Mouse (Mus musculus): ENCODE results near the gene Pclo.
"Not testable (repeated sequence)": the region's sequence is repeated elsewhere in the genome, so short reads cannot be mapped to it uniquely, and the experiment has no call there.

Pclo gene

DNA sequence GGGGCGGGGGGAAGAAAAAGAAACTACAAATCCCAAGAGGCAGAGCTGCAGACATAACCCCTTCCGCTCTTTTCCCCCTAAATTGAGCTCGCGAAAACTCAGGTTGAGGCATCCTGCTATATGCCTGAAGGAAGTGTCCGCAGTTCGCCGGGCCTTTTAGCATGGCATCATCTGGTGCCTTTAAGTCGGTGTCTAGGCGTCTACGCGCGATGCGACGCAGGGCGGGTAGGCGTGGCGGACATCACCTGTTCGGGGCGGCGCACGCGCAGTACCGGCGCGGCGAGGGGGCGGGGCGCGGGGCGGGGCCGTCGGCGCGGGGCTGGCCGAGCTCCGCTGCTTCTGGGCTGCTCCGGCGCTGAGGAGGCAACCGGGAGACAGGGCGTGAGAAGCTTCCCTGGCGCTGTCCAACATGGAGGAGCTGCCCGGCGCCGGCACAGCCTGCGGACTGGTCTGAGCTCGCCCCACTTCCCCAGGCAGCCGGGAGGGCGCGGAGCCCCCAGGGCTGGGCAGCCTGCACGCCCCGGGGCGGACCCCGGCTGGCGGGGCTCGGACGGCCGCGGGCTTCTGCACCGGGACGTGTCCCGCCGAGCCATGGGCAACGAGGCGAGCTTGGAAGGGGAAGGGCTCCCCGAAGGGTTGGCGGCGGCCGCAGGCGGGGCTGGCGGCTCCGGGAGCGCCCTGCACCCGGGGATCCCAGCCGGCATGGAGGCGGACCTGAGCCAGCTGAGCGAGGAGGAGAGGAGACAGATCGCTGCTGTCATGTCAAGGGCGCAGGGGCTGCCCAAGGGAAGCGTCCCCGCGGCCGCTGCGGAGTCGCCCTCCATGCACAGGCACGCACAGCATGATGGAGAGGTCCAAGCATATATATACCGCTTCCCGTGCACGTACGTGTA, at the start of gene Pclo:
TSS of gene Pclo (plus strand) at position 288 of the 893 bp plus-strand sequence.
- peak; percentile 91 for DNase-seq

DNA sequence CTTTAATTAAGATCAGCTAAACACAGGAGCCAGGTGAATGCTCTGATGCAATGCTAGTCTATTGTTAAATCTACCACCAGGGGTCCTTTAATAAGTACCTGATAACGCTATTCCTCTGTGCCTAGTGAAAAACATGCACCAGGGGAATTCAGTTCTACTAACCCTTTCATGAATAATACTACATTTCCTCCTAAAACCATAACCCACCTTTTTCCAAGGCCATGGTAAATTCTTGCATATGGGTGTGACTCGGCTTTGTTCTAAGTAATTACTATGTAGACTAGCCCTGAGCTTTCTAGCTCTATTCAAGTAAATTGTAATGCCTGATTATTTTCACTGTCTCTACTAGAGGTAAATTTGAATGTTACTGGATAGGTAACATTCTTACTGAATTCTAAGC, 20.3 kb upstream of the Pclo start:
- DNase-seq: not testable (repeated sequence)

DNA sequence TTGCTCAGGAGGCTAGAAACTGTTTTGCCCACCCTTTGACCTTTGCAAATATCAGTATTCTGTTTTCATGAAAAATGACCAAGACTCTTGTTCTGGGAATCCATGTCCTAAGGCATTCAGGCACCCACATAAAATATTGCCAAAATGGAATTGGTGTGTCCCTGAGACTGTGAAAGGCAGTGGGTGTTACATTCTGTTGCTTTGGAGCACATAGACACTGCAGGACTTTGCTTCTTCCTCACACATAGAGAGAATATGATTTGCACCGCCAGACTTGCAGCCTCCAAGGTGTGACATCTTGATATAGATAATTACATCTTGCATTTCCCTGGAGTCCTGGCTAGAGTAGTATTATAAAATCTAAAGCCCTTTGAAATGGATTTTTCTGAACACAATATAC, 6.2 kb upstream of the Pclo start:
- DNase-seq: no peak

DNA sequence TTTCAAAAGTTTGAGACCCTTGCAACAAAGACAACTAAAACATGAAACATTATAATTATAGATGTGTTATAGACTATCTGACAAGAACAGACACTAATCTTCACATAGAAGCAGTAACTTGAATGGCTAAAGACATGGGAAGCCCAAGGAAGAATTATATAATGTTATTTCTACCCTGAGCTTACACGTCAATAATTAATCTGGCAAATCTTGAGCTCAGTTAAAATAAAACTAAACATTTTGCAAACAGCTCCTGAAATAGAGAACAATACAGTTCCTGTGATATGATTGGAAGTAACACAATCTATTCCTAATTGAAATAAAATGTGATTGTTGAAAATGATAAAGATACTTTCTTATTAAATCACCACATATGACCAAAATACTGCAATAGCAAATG, 5.1 kb upstream of the Pclo start:
- no peak for DNase-seq

DNA sequence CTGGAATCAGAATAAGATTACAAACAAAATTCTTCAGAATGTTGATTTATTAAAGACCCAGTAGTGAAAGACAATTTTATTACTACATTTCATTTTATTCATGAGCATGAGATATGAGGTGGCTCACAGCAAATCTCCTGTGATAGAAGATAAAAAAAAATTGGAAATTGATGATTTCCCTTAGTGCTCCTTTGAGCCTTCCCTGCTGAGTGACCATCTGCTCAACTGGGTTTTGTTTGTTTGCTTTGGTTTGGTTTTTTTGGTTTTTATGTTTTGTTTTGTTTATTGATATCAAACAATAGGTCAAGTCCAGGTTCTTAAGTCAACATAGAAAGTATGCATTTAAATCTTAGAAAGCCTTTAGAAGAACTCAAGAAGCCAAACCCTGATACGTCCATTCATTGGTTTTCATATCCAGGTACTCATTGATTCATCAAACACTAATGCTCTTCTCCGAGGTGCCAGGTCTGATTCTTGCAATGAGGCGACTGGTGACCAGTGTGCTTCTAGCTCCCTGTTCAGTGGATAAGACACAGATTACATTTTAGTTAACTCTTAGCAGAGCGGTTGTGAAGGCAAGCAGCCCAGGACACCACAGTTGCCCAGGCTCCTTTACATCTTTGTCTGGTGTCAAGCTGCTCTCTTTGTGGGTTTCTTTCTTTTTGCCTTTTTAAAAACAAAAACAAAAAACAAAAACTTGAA, 3.6 kb downstream of the Pclo start:
- no peak for DNase-seq

DNA sequence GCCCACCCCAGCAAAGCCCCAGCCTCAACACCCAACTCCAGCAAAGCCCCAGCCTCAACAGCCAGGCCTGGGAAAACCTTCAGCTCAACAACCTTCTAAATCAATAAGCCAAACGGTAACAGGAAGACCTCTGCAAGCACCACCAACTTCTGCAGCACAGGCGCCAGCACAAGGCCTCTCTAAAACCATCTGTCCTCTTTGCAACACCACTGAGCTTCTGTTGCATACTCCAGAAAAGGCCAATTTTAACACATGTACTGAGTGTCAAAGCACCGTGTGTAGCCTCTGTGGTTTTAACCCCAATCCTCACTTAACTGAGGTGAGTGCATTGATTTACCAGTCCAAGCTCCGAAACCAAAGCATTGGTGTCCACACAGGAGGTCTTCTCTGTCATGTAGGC, 7.3 kb downstream of the Pclo start:
- no peak for DNase-seq

DNA sequence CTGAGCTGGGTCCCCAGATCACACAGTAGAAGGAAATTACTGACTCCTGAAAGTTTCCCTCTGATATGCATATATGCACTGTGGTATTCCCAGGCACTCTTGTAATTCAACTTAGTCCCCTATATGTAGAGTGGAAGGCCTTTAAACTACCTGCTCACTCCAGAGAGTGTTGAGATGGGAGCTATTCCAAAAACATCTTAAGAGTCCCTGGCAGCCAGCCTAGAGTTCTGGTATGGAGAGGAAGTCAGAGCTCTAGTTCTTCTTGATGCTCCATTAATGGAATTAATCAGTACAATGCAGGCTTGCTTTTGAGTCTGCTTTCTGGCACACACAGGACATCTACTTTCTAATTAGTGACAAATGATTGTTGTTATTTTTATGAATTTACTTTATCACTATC, 11.3 kb downstream of the Pclo start:
- no peak for DNase-seq

DNA sequence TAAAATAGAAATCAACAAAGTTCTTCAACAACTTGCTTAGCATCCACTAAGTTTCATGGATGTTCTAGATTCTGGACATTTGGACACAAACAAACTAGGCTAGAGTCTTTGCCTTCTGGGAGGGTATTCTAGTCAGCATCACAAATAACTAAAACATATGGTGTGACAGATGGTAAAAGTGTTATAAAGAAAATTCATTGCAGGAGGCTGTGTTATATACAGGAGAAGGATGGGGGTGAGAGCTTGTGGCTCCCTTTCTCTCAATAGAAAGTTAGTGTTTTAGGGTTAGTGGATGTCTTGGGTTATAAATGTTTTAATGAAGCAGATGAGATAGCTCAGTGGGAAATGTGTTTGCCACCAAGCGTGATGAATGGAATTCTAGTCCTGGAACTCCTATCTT, 13.1 kb downstream of the Pclo start:
- DNase-seq: no peak

DNA sequence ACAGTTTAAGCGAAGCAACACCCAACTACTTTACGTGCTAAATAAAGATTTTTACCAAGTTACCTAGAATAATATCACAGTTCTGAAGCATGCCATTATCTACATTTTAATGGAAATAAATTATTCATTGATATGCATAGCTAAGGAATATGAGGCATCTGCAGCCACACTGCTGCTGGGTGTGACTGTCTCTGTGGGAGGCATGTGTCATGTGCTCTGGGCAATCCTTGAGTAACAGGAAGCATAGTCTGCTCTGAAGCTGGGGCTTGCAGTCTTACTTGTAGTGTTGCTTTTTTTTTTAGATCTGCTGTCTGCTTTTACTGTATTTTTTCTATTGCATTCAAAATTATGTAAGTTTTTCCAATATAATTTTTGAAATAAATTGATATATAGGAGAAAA, 17.2 kb downstream of the Pclo start:
- DNase-seq: no peak

DNA sequence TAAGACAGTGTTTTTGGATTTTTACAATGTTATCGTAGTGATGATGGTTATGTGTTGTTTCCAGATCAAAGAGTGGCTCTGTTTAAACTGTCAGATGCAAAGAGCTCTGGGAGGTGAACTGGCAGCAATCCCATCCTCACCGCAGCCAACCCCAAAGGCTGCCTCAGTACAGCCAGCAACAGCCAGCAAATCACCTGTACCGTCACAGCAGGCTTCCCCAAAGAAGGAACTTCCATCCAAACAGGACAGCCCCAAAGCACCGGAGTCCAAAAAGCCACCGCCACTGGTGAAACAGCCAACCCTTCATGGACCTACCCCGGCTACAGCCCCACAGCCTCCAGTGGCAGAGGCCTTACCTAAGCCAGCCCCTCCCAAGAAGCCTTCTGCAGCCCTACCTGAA, 24.6 kb downstream of the Pclo start:
- DNase-seq: no peak

DNA sequence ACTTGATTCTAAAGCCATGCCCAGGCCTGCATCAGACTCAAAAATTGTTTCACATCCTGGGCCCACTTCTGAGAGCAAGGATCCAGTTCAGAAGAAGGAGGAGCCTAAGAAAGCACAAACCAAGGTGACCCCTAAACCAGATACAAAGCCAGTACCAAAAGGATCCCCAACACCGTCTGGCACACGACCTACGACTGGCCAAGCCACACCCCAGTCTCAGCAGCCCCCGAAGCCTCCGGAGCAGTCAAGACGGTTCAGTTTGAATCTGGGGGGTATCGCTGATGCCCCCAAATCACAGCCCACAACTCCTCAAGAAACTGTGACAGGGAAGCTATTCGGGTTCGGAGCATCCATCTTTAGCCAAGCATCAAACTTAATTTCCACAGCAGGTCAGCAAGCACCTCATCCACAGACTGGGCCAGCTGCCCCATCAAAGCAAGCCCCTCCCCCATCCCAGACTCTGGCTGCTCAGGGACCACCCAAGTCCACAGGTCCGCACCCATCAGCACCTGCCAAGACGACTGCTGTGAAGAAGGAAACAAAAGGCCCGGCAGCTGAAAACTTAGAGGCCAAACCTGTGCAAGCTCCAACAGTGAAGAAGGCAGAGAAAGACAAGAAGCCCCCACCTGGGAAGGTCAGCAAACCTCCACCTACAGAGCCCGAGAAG, 25.4 kb downstream of the Pclo start:
- no peak for DNase-seq

DNA sequence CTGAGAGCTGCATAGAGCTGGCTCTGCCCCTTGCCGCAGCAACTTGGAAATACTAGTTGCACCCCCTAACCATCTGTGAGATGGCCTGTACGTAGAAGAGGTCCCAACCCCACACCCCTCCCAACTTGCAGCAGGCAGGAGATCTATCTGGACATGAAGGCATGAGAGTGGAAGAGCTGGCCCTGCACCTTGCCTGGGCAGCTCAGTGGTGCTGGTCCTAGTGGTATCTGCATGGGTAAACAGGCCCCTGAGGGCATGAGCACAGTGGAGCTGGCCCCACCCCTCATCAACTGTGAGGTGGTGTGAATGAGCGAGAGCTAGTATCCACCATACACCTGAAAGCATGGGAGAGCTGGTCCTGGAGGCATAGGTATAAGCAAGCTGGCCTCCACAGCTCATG, 60.9 kb downstream of the Pclo start:
- no peak for DNase-seq

DNA sequence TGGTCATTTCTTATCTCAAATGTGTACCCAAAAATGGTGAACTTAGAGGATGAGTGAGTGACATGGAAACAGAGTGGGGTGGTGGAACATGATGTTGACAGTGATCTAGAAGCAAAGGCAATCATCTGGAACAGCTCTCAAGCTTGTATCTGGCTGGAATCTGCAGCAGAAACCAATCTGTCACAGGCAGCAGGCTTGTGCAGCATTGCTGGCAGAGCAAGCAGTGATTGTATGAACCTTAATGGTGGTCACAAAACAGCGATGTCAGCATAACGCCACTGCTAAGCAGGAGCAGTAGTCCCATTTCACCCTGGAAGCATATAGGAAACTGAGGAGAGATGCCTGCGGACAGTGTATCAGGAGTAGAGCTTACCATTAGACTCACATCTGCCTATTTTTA, 76.8 kb downstream of the Pclo start:
- no peak for DNase-seq

DNA sequence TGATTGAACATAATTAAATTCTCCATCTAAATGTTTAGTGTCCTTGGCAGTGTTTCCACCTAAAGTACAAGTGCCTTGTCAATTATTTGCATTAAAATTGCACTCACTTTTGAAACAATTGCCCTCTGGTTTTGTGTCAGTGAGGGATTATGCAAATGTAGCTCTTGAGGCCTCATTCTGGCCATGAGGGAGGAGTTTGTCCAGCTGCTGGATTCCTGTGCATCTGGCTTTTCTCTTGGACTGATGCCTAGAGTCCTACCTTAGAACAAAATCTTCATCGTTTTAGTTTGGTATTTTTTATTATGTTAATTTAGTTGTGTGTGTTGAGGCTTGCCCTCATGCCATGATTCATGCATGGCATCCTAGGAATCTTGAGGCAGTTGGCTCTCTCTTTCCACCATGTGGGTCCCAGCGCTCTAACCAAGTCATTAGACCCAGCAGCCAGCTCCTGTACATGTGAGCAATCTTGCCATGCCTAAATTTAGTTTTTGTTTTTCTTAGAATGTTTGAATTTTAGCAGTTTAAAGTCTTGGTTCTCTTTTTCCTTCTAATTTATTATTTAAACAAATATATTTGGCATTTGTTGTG, 80.8 kb downstream of the Pclo start:
- no peak for DNase-seq

DNA sequence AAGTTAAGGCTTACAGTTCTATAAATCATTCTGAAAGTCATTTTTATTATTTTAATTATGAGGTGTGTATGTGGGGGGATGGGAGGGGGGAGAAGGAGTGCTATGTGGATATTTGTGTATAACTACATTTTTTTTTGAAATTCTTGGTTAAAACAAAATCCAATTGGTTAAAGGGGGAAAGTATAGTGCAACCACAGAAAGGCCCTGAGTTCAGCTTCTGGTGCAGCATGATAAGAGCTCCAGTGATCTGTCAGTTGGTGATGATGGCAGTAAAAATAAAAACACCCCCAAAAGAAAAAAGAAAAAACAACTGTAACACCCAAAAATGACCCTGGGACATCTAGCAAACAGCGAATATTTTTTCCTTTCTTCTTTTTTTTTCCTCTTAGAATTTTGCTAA, 93.6 kb downstream of the Pclo start:
- DNase-seq: no peak

DNA sequence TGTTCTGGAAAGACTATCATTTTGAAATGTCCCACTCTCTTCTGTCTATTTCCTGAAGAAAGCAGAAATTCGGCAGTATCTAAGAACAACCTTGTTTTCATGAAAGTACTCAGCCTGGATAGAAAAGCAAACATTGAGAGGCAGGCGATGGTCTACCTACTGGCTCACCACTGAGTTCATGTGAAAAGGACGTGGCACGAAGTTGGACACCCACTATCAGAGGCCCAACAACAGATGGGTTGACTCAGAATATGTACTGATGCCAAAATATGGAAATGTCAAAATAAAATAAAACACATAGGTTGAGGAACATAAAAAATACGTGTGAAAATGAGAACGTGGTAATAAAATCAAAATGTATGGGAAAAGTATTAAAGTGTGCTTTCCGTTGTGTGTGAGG, 106.4 kb downstream of the Pclo start:
- DNase-seq: no peak

DNA sequence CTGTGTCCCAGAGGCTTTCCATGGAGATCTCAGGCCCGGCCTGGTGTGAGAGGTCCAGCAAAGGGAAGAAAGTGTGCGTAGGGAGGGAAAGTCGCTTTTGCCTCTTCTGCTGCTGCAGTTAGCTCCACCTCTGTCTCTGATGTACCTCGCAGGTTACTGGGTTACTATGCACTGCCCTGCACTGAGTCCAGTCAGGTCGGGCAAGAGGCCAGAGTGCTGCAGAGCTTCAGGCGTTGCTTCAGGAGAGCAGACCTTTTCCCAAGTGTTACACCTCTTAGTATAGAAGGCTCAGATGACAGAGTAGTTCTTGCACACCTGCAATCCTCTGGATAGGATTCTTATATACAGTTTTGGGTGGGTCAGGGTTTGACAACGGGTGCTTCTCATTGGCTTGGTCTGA, 108.6 kb downstream of the Pclo start:
- DNase-seq: no peak

DNA sequence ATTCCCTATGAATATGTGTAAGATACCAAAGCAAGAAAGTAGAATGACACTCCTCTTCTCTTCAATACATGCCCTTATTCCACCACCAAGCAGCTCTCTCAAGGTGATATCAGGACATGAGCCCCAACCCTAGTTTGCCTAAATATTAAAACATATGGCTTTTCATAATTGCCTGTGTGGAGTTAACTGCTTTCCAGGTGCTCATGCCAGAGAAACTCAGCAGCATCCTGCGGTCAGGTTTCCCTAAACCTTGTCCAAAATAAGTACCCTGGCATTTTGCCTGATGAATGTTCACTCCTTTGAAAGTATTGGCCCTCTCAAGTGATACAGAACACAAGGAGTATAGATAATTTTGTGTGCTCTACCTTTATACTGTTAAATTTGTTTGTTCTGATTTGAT, 126.5 kb downstream of the Pclo start:
- no peak for DNase-seq

DNA sequence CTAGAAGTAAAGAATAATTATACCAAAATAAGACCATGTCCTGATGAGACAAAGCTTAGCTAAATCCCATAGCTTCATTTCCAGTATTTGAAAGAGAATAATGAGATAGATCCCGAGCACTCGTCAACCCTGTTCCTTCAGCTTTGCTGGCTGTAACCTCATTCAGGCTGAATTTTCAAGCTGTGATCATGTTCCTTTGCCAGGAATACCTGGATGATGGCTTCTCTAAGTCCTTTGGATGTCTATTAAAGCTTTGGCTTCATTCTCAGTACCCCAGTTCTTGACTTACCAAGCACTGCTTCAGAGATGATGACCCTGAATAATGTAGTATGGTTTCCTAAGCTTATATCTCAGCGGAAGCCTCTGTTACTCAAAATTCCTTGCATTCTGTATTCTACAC, 131.1 kb downstream of the Pclo start:
- DNase-seq: no peak

DNA sequence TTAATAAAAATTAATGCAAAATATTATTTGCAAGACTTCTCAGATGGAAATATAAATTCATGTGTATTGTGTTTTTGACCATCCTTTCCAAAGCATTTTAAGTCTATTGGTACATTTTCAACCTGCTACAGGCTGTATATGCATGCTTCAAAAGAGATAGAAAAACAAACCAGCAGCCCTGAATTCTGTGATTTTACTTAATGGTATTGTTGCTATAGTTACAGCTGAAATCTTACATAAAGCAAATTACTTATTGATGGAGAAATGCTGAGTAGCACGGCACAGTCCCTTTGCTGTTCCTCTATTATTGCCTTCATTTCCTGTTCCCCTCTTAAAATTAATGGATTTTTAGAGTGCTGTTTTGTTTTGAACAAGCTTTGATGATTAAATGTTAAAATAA, 145.9 kb downstream of the Pclo start:
- no peak for DNase-seq

DNA sequence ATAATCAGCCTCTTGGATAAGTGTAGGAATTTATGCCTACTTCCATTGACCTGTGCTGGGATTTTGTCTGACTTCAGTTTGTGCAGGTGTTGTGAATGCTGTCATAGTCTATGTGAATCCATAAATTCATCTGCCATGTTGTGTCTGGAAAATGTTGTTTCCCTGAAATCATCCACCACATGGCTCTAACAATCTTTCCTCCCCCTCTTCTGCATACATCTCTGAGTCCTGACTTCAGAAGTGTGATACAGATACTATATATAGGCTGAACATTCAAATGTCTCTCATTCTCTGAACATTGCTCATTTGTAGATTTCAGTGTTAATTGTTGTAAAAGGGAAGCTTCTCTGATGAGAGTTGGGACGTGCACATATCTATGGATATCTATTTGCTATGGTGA, 147.5 kb downstream of the Pclo start:
- no peak for DNase-seq

DNA sequence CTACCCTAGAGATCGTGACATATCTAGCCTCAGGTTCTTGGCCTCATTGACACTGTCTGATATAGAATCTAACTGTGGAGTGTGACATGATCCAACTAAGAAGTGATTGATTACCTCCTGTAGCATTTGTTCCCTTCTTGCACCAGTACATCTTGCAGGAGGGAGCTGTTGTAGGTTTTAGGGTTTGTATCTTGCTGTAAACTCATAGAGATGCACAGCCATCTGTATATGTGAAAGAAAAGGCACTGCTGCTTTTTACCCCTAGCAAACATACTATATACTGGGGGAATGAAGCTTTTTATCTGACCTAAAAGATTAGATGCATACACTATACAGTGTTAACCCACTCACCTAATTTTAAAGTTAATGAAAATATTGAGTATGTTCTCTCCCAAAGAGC, 147.9 kb downstream of the Pclo start:
- no peak for DNase-seq

DNA sequence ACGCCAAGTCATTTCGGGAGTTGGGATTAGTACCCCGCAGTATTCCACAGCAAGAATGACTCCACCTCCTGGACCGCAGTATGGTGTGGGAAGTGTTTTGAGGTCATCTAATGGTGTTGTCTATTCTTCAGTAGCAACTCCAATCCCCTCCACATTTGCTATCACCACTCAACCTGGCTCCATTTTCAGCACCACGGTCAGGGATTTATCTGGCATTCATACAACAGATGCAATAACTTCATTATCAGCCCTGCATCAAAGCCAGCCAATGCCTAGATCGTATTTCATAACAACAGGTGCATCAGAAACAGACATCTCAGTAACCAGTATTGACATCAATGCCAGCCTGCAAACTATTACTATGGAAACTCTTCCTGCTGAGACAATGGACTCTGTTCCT, 165.7 kb downstream of the Pclo start:
- DNase-seq: no peak

DNA sequence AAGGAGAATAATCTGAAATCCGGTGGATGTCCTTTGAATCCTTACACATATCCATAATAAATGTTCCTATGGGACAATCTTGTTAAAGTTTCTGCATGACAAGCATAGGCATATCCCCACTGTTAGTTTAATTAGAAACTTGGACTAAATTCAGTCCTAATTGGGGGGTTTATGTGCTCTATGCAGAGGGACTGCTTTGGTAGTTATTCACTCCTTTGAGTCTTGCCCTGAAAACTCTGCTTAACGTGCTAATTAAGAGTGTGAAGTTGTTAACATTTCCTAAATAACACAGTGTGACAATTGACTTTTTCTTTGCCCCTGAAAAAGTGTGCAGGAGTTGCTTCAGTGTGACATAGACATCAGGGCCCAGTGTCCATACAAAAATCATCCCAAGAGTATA, 177.3 kb downstream of the Pclo start:
- DNase-seq: no peak

Data from right cerebral cortex, postnatal 14 days (tissue).